Mouse (Mus musculus): Measurements from ENCODE around the gene Olfr160. TPM values are rescaled to one million over a fixed set of nuclear protein-coding genes. Genes with fewer than 3 reads are reported as not detected.

Gene Olfr160
- not detected for polyA plus RNA-seq (2014; fragmentation: Illumina TruSeq; extraction: RNeasy Lipid Tissue Mini Kit (QIAGEN cat#74804); ENCODE audit: low replicate concordance)

GRCm38 (mm10) chr9:37716150-37716549, at the start of gene Olfr160:
Olfr160 (minus strand) TSS chr9:37716250.

GRCm38 (mm10) chr9:37744806-37745205, 28.8 kb upstream of the Olfr160 start, which contains the start of gene Olfr874:
Olfr874 (plus strand) TSS chr9:37745106.

GRCm38 (mm10) chr9:37669115-37669514, 46.9 kb downstream of the Olfr160 start, which contains the start of gene Panx3:
Panx3 (minus strand) TSS chr9:37669235.

Other genes with a start within 250 kb of the Olfr160 start
- gene Msantd2, start 226.9 kb downstream of the Olfr160 start, polyA plus RNA-seq (2014; fragmentation: Illumina TruSeq; extraction: RNeasy Lipid Tissue Mini Kit (QIAGEN cat#74804); ENCODE audit: low replicate concordance) = 42.6 TPM
- 2.2 TPM for gene Esam, start 188.2 kb downstream of the Olfr160 start, polyA plus RNA-seq (2014; fragmentation: Illumina TruSeq; extraction: RNeasy Lipid Tissue Mini Kit (QIAGEN cat#74804); ENCODE audit: low replicate concordance)
- gene Vsig2, start 177.0 kb downstream of the Olfr160 start, polyA plus RNA-seq (2014; fragmentation: Illumina TruSeq; extraction: RNeasy Lipid Tissue Mini Kit (QIAGEN cat#74804); ENCODE audit: low replicate concordance) = 2.5 TPM
- gene Nrgn, start 163.3 kb downstream of the Olfr160 start, polyA plus RNA-seq (2014; fragmentation: Illumina TruSeq; extraction: RNeasy Lipid Tissue Mini Kit (QIAGEN cat#74804); ENCODE audit: low replicate concordance) = not detected
- gene Siae, start 160.6 kb downstream of the Olfr160 start, polyA plus RNA-seq (2014; fragmentation: Illumina TruSeq; extraction: RNeasy Lipid Tissue Mini Kit (QIAGEN cat#74804); ENCODE audit: low replicate concordance) = 43.5 TPM
- 12.0 TPM for gene Spa17, start 102.5 kb downstream of the Olfr160 start, polyA plus RNA-seq (2014; fragmentation: Illumina TruSeq; extraction: RNeasy Lipid Tissue Mini Kit (QIAGEN cat#74804); ENCODE audit: low replicate concordance)
- 25.2 TPM for gene Tbrg1, start 58.9 kb downstream of the Olfr160 start, polyA plus RNA-seq (2014; fragmentation: Illumina TruSeq; extraction: RNeasy Lipid Tissue Mini Kit (QIAGEN cat#74804); ENCODE audit: low replicate concordance)
- not detected for gene Panx3, start 47.0 kb downstream of the Olfr160 start, polyA plus RNA-seq (2014; fragmentation: Illumina TruSeq; extraction: RNeasy Lipid Tissue Mini Kit (QIAGEN cat#74804); ENCODE audit: low replicate concordance)
- gene Olfr874, start 28.9 kb upstream of the Olfr160 start, polyA plus RNA-seq (2014; fragmentation: Illumina TruSeq; extraction: RNeasy Lipid Tissue Mini Kit (QIAGEN cat#74804); ENCODE audit: low replicate concordance) = not detected
- not detected for gene Olfr875, start 55.6 kb upstream of the Olfr160 start, polyA plus RNA-seq (2014; fragmentation: Illumina TruSeq; extraction: RNeasy Lipid Tissue Mini Kit (QIAGEN cat#74804); ENCODE audit: low replicate concordance)
- not detected for gene Olfr876, start 86.8 kb upstream of the Olfr160 start, polyA plus RNA-seq (2014; fragmentation: Illumina TruSeq; extraction: RNeasy Lipid Tissue Mini Kit (QIAGEN cat#74804); ENCODE audit: low replicate concordance)
- not detected for gene Olfr877, start 138.0 kb upstream of the Olfr160 start, polyA plus RNA-seq (2014; fragmentation: Illumina TruSeq; extraction: RNeasy Lipid Tissue Mini Kit (QIAGEN cat#74804); ENCODE audit: low replicate concordance)
- not detected for gene Olfr145, start 180.5 kb upstream of the Olfr160 start, polyA plus RNA-seq (2014; fragmentation: Illumina TruSeq; extraction: RNeasy Lipid Tissue Mini Kit (QIAGEN cat#74804); ENCODE audit: low replicate concordance)
- not detected for gene Olfr878, start 201.6 kb upstream of the Olfr160 start, polyA plus RNA-seq (2014; fragmentation: Illumina TruSeq; extraction: RNeasy Lipid Tissue Mini Kit (QIAGEN cat#74804); ENCODE audit: low replicate concordance)

Measured in small intestine, adult 10 weeks (tissue).